Mouse (Mus musculus): ENCODE results near the gene Xkrx.
"Not testable (repeated sequence)": the region's sequence is repeated elsewhere in the genome, so short reads cannot be mapped to it uniquely, and the experiment has no call there.

The Xkrx gene

GRCm38 (mm10) chrX:134162043-134162720 lies at the start of gene Xkrx:
Xkrx (minus strand) TSS chrX:134162076.
- DNase-seq, result peak; percentile 3 to 4

DNA sequence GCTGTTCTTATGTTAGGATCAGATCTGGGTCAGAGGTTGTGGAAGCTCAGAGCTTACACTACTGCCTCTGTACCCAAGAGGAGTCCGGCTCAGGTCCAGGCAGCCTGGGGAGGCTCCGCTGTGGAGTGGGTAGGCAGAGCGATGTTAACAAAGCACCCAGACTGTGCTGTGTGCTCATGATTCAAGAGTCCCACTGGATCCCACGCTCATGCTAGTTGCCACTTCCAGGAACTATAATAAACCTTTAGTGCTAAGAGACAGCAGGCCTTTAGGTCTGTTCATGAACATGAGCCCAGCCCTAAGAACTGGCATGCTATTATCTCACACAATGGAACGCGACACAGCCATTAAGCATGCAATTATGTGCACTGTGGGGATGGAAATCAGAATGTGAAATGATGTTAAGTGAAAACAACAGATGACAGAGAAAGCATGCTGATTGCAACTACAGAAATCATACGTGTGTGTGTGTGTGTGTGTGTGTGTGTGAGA lies 49.3 kb upstream of the Xkrx start:
- DNase-seq, result no peak

DNA sequence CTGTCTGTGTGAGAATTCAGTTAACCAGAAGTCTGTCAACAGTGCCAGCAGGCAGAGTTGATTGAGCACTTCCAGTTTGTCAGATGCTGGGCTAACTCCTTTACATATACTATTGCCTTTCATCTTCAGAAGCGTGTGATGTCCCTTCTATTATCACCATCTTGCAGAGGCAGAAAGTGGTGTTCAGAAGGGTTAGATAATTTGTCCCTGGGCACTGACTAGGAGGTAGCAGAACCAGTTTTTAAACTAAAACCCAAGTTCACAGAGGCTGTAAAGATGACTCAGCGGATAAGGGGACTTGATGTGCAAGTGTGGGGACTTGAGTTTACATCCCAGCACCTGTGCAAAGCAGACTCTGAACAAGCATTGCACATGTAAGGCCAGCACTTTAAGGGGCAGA lies 46.6 kb upstream of the Xkrx start:
- DNase-seq, result no peak

DNA sequence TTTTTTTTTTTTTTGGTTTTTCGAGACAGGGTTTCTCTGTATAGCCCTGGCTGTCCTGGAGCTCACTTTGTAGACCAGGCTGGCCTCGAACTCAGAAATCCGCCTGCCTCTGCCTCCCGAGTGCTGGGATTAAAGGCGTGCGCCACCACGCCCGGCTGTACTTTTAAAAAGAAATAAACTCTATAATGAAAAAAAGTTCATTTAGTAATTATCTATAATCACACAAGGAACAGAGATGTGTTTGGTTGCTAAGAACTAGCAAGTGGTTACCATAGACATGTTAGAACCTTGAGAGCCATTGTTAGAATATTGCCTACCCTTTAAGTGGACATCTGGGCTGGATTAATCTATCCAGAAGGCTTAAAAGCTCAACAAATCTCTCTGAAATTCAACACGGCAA lies 25.3 kb upstream of the Xkrx start, which contains the start of gene Arl13a:
Gene Arl13a (plus strand): TSS at position 301 of the 400 bp plus-strand sequence.
- not testable (repeated sequence) for DNase-seq

DNA sequence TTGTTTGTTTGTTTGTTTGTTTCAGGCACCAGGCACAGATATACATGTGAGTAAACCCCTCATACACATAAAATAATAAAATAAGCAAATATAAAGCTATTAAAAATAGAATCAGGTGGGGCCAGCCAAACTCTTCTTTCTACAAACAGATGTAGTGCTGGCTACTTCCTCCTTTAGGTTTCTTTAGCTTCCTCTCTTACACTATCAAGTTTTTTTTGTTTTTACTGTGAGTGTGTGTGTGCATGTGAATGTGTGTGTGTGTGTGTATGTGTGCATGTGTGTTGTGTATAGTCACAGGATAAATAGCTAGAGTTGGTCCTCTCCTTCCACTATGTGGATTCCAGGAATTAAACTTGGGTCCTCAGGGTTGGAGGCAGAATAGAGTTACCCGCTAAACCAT lies 12.8 kb upstream of the Xkrx start:
- no peak for DNase-seq

GRCm38 (mm10) chrX:134170584-134170983 lies 8.7 kb upstream of the Xkrx start:
- no peak for DNase-seq

GRCm38 (mm10) chrX:134163484-134163883 lies 1.6 kb upstream of the Xkrx start:
- peak in 1 of 2 experiments; percentile 3 for DNase-seq

DNA sequence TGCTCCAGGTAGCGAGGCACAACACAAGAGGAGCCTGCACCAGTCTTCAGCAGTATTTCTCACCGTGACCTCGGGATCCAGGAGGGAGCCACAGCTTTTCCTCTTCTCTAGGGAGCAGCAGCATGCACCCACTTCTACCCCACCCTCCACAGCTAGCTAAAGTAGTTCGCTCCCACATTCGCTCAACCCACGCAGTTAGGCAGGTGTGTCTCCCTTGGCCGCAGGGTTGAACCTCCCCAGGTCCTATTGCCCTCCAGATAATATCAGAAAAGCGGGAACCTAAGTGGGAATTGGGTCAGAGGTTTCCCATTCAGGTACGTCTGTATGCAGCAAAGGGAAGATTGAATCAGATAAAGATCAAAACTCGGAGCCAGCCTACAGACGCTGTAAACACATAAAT lies 950 bp upstream of the Xkrx start:
- DNase-seq, result peak; percentile 3

DNA sequence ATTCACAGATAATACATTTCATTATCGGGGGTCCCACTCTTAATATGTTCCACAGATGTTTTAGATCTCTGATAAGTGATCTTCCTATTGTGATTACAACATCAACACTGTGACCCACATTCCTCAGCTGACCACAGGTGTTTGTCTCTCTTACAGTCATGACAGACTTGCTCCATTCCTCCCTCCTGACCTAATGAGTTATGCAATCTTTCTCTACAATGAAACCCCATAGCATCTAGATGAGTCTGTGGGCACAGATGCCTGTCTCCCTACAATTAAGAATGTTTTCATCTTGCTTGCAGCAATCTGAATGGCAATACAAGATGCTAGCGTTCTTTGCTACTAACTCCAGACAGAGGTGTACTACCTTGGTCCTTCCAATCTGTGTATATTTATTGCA lies 1.4 kb downstream of the Xkrx start:
- DNase-seq, result no peak

- no peak for DNase-seq
Measured at GRCm38 (mm10) chrX:134158151-134158550, 3.7 kb downstream of the Xkrx start.

DNA sequence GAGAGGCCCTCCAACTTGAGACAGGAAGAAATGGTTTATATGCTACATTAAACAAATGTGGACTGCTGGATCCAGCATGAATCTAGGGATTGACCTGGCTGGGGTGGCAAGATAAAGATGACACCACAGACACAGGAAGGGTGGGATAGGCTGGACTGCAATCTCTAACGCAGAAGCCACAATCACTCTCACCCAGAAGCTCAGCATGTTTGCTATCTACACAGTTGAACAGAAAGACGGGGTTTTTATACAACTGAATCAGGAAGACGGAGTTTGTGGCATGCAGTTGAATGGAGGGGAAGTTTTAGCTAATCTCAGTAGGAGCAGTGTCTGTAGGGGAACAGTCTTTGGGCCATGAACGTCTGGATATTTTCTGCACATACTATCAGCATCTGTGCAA lies 19.9 kb downstream of the Xkrx start:
- no peak for DNase-seq

- no peak for DNase-seq
Measured at GRCm38 (mm10) chrX:134141551-134141950, 20.3 kb downstream of the Xkrx start.

- DNase-seq, result no peak
Measured at GRCm38 (mm10) chrX:134140024-134140423, 21.9 kb downstream of the Xkrx start.

- DNase-seq, result no peak
Measured at GRCm38 (mm10) chrX:134133821-134134220, 28.1 kb downstream of the Xkrx start.

DNA sequence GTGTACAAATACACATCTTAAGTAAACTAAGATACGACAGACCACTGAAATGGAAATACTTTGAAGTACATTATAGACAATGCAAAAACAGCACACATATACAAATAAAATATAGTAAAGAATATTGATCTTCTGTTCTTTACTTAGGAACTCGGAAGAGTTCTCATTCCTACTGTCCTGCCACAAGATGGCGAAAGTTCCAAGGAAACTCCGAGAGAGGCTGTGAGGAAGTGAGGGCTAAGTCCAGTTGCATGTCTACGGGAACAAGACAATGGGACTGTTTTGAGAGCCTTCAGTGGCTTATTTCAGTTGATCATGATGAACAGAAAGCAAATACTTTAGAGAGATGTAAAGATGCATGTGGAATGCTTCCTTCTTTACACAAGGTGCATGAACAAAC lies 29.6 kb downstream of the Xkrx start:
- DNase-seq, result peak in 1 of 2 experiments; percentile 17

DNA sequence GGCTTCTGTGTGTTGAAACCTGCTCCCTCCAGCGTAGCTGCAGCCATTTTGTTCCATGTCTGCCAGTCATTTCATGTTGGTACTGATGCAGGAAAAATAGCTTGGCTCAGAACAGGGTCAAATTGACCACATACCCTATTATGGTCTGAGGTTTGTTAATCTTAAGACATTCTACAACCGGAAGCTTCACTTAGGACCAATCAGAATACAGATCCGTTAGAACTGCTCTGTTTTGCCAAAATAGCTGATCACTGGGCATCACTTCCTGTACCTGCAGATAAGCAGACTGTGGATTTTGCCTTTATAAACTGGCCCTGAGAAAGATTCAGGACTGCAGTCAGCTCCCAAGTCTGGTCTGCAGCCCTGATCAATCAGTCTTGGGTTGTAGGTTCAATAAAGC lies 33.3 kb downstream of the Xkrx start:
- no peak for DNase-seq

GRCm38 (mm10) chrX:134116417-134116816 lies 45.5 kb downstream of the Xkrx start:
- no peak for DNase-seq

GRCm38 (mm10) chrX:134111767-134112166 lies 50.1 kb downstream of the Xkrx start:
- DNase-seq, result no peak

- DNase-seq, result no peak
Measured at GRCm38 (mm10) chrX:134102641-134103040, 59.2 kb downstream of the Xkrx start.
